Mouse (Mus musculus) large intestine, adult 2 months (tissue): ENCODE results near the gene Fam168b. TPM values are rescaled to one million over a fixed set of nuclear protein-coding genes. Genes with fewer than 3 reads are reported as not detected.

ENCODE experiments used
- DNase-seq: peaks from one replicate; pipeline ENCODE4 v3.0.0-alpha.2; 2012; ENCODE audit warnings: low read depth, low spot score
- WGBS: fragments of 180-500 bp; shearing (Covaris S2); methylation state at CpG from one replicate; pipeline ENCODE4 v1.1.7; 2018; 5-methylcytosine and 5-hydroxymethylcytosine counted together
- polyA plus RNA-seq: library from polyadenylated mRNA; depleted of rRNA; stranded (reverse); fragments of >200 nt; gene quantifications from 2 replicates; pipeline ENCODE4 v1.2.3, GENCODE M21; 2012; rRNA removed

The Fam168b gene
- 115 and 144 TPM in 2 replicates for polyA plus RNA-seq

DNA sequence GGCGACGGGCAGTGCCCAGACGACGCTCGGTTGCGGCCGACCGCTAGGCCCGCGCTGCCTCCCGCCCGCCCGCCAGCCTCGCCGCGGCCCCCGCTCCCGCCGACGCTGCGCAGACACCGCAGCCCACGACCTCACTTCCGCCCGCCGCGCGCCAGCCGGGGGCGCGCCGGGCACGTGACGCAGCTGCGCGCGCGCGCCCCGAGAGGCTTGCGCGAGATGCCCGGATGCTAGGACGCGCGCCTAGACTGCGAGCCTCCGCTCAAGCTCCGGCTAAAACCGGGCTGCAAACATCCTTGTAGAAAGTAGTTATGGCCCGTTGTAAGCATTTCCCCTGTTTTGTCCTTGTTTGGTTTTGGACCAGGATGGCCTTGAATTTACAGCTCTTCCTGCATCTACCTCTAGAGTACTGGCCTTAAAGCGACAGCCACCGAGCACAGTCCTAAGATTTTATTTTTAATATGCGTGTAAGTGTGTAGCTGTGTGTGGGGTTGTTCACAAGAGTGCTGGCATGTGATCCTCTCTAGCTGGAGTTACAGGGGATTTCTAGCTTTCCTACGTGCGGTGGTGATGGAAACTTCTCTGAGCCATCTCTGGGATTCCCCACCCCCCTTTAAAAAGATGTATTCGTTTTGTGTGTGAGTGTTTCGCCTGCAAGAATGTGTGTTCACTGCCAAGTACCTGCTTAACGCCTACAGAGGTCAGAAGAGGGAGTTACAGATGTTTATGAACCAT is at the start of gene Fam168b:
Gene Fam168b, minus strand, starts transcription at position 179 of the 732 bp plus-strand sequence.
- under 1% methylated on average over 57 of the region's 59 CpGs for WGBS

GRCm38 (mm10) chr1:34892466-34892865 is 49.6 kb upstream of the Fam168b start:
- 74% methylated on average over 3 of the region's 3 CpGs for WGBS
- no peak for DNase-seq

More for the DNA sequence above, at the start of gene Fam168b:
- DNase-seq = no peak

- DNase-seq = no peak
- 52% methylated on average over 14 of the region's 14 CpGs for WGBS
Measured at GRCm38 (mm10) chr1:34891559-34892289, 48.9 kb upstream of the Fam168b start.

DNA sequence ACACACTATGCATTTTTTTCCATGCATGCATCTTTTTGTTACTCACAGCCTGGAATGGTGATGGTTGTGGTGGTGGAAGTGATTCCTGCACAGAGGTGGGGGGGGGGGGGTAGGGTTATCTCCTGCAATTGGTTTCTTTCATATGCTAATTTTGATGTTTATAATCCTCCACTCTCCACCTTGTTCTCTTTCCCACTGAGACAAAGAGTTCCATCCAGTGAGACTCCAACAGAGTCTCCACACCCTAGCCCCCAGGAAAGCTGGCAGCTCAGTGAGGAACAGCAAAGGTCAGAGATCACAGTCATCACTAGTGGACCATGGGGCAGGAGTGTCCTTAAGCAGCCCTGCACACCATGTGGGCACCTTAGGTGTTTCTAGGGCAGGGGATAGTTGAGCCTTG is 40.9 kb upstream of the Fam168b start:
- DNase-seq = no peak

GRCm38 (mm10) chr1:34879611-34880010 is 36.7 kb upstream of the Fam168b start:
- 86% methylated on average over 6 of the region's 6 CpGs for WGBS

GRCm38 (mm10) chr1:34873551-34873950 is 30.7 kb upstream of the Fam168b start:
- WGBS = 92% methylated on average over 5 of the region's 5 CpGs
- DNase-seq = no peak

More at GRCm38 (mm10) chr1:34879611-34880010, 36.7 kb upstream of the Fam168b start:
- DNase-seq = no peak

- DNase-seq = no peak
- WGBS = 95% methylated on average over 9 of the region's 9 CpGs
Measured at GRCm38 (mm10) chr1:34871170-34871569, 28.3 kb upstream of the Fam168b start.

- 96% methylated on average over 16 of the region's 16 CpGs for WGBS
- no peak for DNase-seq
Measured at GRCm38 (mm10) chr1:34869231-34869630, 26.4 kb upstream of the Fam168b start.

- DNase-seq = no peak
- WGBS = 91% methylated on average over 8 of the region's 8 CpGs
Measured at GRCm38 (mm10) chr1:34868391-34868790, 25.5 kb upstream of the Fam168b start.

GRCm38 (mm10) chr1:34867574-34867955 is 24.7 kb upstream of the Fam168b start:
- no peak for DNase-seq
- WGBS = 92% methylated on average over 5 of the region's 5 CpGs

- no peak for DNase-seq
- 65% methylated on average over 10 of the region's 10 CpGs for WGBS
Measured at GRCm38 (mm10) chr1:34866815-34867573, 24.1 kb upstream of the Fam168b start.

DNA sequence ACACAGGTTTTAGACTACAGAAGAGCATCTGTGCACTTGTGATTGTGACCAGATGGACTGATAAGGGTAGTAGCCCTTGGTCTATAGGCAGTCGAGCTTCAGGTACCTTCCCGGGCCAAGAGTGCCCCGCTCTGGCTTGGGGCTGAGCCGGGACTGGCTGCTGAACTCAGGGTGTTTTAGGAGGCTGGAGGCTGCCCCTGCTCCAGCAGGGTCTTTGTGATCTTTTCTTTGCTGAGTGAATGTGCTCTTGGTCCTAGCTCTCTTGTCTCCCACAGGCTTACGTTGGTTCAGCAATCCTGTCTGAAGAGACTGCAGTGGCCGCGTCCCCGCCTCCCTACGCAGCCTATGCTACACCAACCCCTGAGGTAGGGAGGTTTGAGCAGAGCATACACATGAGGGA is 23.0 kb upstream of the Fam168b start:
- 91% methylated on average over 9 of the region's 9 CpGs for WGBS
- DNase-seq = no peak

GRCm38 (mm10) chr1:34864243-34864642 is 21.4 kb upstream of the Fam168b start:
- DNase-seq = no peak
- 74% methylated on average over 7 of the region's 7 CpGs for WGBS

- 92% methylated on average over 7 of the region's 7 CpGs for WGBS
- no peak for DNase-seq
Measured at GRCm38 (mm10) chr1:34863323-34863722, 20.5 kb upstream of the Fam168b start.

GRCm38 (mm10) chr1:34862877-34863276 is 20.0 kb upstream of the Fam168b start:
- no peak for DNase-seq
- 95% methylated on average over 13 of the region's 13 CpGs for WGBS

GRCm38 (mm10) chr1:34860205-34860604 is 17.3 kb upstream of the Fam168b start:
- WGBS = 87% methylated on average over 7 of the region's 7 CpGs
- DNase-seq = no peak

- WGBS = 75% methylated on average over 3 of the region's 3 CpGs
- no peak for DNase-seq
Measured at GRCm38 (mm10) chr1:34859761-34860160, 16.9 kb upstream of the Fam168b start.

DNA sequence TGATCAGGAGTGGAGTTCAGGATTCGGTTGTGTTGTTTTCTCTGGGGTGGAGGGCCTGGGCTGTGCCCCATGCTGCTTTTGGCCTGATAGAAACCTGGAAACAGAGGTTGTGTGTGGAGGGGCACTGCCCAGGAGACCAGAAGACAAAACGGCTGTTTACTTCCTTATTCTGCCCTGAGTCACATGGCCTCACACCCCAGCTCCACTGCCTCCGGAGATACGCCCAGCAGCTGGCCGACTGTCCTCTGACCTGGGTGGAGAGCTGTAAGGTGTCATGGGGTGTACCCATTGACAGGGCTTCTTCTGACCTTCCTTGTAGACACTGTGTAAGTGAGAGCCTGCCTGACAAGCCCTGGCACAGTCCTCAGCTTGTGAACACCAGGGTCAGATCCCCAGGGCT is 15.8 kb upstream of the Fam168b start:
- 21% methylated on average over 5 of the region's 5 CpGs for WGBS
- DNase-seq = peak; percentile 85

GRCm38 (mm10) chr1:34855056-34855739 is 12.3 kb upstream of the Fam168b start:
- WGBS = 62% methylated on average over 12 of the region's 12 CpGs
- DNase-seq = no peak

DNA sequence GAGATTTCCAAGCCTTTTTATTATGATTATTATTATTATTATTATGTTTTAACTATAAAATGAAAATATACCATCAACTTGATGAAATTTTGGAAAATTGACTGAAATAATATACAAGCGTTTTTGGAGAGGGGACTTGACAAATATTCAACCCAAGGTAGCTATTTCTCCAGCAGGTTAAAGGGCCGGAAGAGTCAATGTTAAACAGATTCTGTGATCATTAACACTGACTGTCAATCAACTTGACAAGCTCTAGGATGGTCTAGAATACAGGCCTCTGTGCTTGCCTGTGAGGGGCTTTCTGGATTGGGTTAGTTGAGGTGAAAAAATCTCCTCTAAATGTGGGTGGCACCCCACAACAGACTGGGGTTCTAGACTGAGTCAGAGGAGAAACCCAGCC is 10.9 kb upstream of the Fam168b start:
- DNase-seq = no peak
- 89% methylated on average over 2 of the region's 2 CpGs for WGBS
